Mouse (Mus musculus): ENCODE data around the gene Arhgap15. TPM values are rescaled to one million over a fixed set of nuclear protein-coding genes. Genes with fewer than 3 reads are reported as not detected.

Arhgap15 gene
- polyA plus RNA-seq, 1 experiment = 2.8 TPM

GRCm38 (mm10) chr2:44111276-44111675, 362.7 kb downstream of the Arhgap15 start:
- DNase-seq (ENCODE audit: low spot score) = no peak

GRCm38 (mm10) chr2:44112990-44113798, 364.6 kb downstream of the Arhgap15 start:
- no peak for DNase-seq (ENCODE audit: low spot score)

- DNase-seq (ENCODE audit: low spot score) = no peak
Observed at GRCm38 (mm10) chr2:44114296-44114695, 365.7 kb downstream of the Arhgap15 start.

- no peak for DNase-seq (ENCODE audit: low spot score)
Observed at GRCm38 (mm10) chr2:44121162-44121561, 372.5 kb downstream of the Arhgap15 start.

GRCm38 (mm10) chr2:44123246-44123645, 374.6 kb downstream of the Arhgap15 start:
- no peak for DNase-seq (ENCODE audit: low spot score)

- no peak for DNase-seq (ENCODE audit: low spot score)
Observed at GRCm38 (mm10) chr2:44124093-44124492, 375.5 kb downstream of the Arhgap15 start.

GRCm38 (mm10) chr2:44124683-44125082, 376.1 kb downstream of the Arhgap15 start:
- DNase-seq (ENCODE audit: low spot score) = no peak

GRCm38 (mm10) chr2:44126044-44126695, 377.5 kb downstream of the Arhgap15 start:
- no peak for DNase-seq (ENCODE audit: low spot score)

GRCm38 (mm10) chr2:44129533-44129932, 380.9 kb downstream of the Arhgap15 start:
- DNase-seq (ENCODE audit: low spot score) = no peak

- DNase-seq (ENCODE audit: low spot score) = no peak
Observed at GRCm38 (mm10) chr2:44131271-44131670, 382.6 kb downstream of the Arhgap15 start.

GRCm38 (mm10) chr2:44134796-44135195, 386.2 kb downstream of the Arhgap15 start:
- no peak for DNase-seq (ENCODE audit: low spot score)

- no peak for DNase-seq (ENCODE audit: low spot score)
Observed at GRCm38 (mm10) chr2:44140455-44140854, 391.8 kb downstream of the Arhgap15 start.

GRCm38 (mm10) chr2:44142152-44142551, 393.5 kb downstream of the Arhgap15 start:
- DNase-seq (ENCODE audit: low spot score) = no peak

- DNase-seq (ENCODE audit: low spot score) = no peak
Observed at GRCm38 (mm10) chr2:44142611-44143010, 394.0 kb downstream of the Arhgap15 start.

- no peak for DNase-seq (ENCODE audit: low spot score)
Observed at GRCm38 (mm10) chr2:44146124-44146981, 397.7 kb downstream of the Arhgap15 start.

GRCm38 (mm10) chr2:44147486-44147885, 398.9 kb downstream of the Arhgap15 start:
- no peak for DNase-seq (ENCODE audit: low spot score)

- DNase-seq (ENCODE audit: low spot score) = no peak
Observed at GRCm38 (mm10) chr2:44147971-44148370, 399.3 kb downstream of the Arhgap15 start.

- DNase-seq (ENCODE audit: low spot score) = no peak
Observed at GRCm38 (mm10) chr2:44148550-44149100, 400.0 kb downstream of the Arhgap15 start.

- DNase-seq (ENCODE audit: low spot score) = no peak
Observed at GRCm38 (mm10) chr2:44152301-44152700, 403.7 kb downstream of the Arhgap15 start.

- no peak for DNase-seq (ENCODE audit: low spot score)
Observed at GRCm38 (mm10) chr2:44160358-44160757, 411.7 kb downstream of the Arhgap15 start.

GRCm38 (mm10) chr2:44165789-44166188, 417.2 kb downstream of the Arhgap15 start:
- no peak for DNase-seq (ENCODE audit: low spot score)

- no peak for DNase-seq (ENCODE audit: low spot score)
Observed at GRCm38 (mm10) chr2:44166716-44167115, 418.1 kb downstream of the Arhgap15 start.
